ENCODE assay signal across 18 mouse cellular contexts in the genomic region with DNA sequence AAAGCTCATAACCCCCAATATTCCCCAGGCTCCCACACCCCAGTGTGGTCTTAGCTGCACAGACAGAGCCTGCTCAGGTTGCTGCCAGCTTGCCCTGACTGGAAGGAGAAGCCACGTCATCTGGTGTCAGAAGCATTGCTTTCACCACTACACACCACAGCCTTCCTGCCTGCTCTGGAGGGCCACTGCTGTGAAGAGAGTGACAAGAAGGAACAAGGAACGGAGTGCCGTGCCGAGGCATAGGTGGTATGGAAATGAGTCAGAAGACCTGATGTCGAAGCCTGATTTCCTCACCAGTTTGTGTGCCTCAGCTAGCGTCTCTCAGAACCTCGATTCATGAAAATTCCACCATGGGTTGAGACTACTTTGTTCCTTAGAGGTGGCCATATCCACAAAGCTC. TPM values are rescaled to one million over a fixed set of nuclear protein-coding genes. Genes with fewer than 3 reads are reported as not detected.
A peak's percentile ranks its signal among the peaks of the same experiment; 100 is the strongest.
DNase-seq lines count a peak whose midpoint lies in the region; ATAC-seq lines count a peak whose summit lies in the region.
"Had no signal": no experiment of that assay in that cellular context is flagged by ENCODE, and none has a peak within 500 bp of the region (broad histone marks: within the 10 kb centered on the region; RNA-seq: fewer than 3 reads in every experiment).

No protein-coding gene starts in this region.

- H3K36me3 ChIP-seq in liver, embryonic 12.5 days: no peaks in the 10 kb centered on the region
- H3K36me3 ChIP-seq: midbrain, embryonic 15.5 days had no signal

- peaks cover 12% of the 10 kb centered on the region; the same call in 1 of the 2 replicates for H3K27me3 ChIP-seq in liver, embryonic 12.5 days (replicated peaks)
- H3K27me3 ChIP-seq: midbrain, embryonic 15.5 days had no signal

- no peak overlapping the region for H3K9ac ChIP-seq in liver, embryonic 12.5 days
- H3K9ac ChIP-seq: lung, embryonic 14.5 days; midbrain, embryonic 15.5 days had no signal

- H3K4me3 ChIP-seq in liver, embryonic 12.5 days: no peak overlapping the region
- H3K4me3 ChIP-seq: midbrain, embryonic 15.5 days had no signal

- DNase-seq in liver: peak; percentile 28
- DNase-seq in thymus, adult 18-20 months: peak; percentile 14 to 27
- no peak for DNase-seq in neural tube, embryonic 10.5 days (ENCODE audit: extremely low spot score, low spot score)
- DNase-seq in urinary bladder, postnatal 10 days (ENCODE audit: low spot score): no peak
- DNase-seq in layer of hippocampus, postnatal 25 days (ENCODE audit: extremely low spot score in 1 of 2, low spot score in 1 of 2): no peak
- DNase-seq: adrenal gland, postnatal 10 days; left cerebral cortex, postnatal 4 days; lung, embryonic 14.5 days; right cerebral cortex, postnatal 14 days had no signal

- no peak overlapping the region for H3K4me2 ChIP-seq in liver, embryonic 12.5 days
- H3K4me2 ChIP-seq: lung, embryonic 14.5 days; midbrain, embryonic 15.5 days had no signal

- H3K9me3 ChIP-seq in liver, embryonic 12.5 days (replicated peaks): no peaks in the 10 kb centered on the region
- H3K9me3 ChIP-seq: midbrain, embryonic 15.5 days had no signal

- WGBS in liver, embryonic 12.5 days (ENCODE audit: insufficient replicate concordance): 33% methylated on average over 7 of the region's 7 CpGs

- peaks cover 49% of the 10 kb centered on the region for H3K4me1 ChIP-seq in liver, embryonic 12.5 days

- H3K27ac ChIP-seq in liver, embryonic 12.5 days: no peak overlapping the region
- H3K27ac ChIP-seq: midbrain, embryonic 15.5 days; stomach, postnatal 0 days had no signal

- ATAC-seq in liver, embryonic 12.5 days: no peak
- ATAC-seq in CD4-positive, CD25-positive, alpha-beta regulatory T cell, adult 4 months: peak; percentile 84
- ATAC-seq in inflammation-experienced regulatory T-cells, adult 6 months: peak; percentile 86
- ATAC-seq: hindbrain, embryonic 16.5 days; midbrain, embryonic 15.5 days had no signal

RNA-seq across cellular contexts. Expression of gene Pla1a, which starts 29.3 kb away (rescaled TPM):
- 3.4 TPM in 2 replicates for polyA plus RNA-seq in liver, embryonic 12.5 days (2016; fragmentation: Nextera tagmentation; extraction: Ambion mirVana)
- polyA plus RNA-seq in CD4-positive, CD25-positive, alpha-beta regulatory T cell, adult 4 months (2017; shearing (Covaris generic)): under 1 TPM in 1 of 2 experiments, not detected in 1; 0.30 TPM
- polyA plus RNA-seq in inflammation-experienced regulatory T-cells, adult 6 months (2017; shearing (Covaris generic)): under 1 TPM in 1 of 3 experiments, not detected in 2; 0.30 TPM
- under 1 TPM; 0.35 to 0.98 TPM for total RNA-seq in layer of hippocampus, postnatal 25 days (2021)

RNA-seq across cellular contexts. Expression of gene Popdc2, which starts 41.6 kb away (rescaled TPM):
- 20.3 and 24.8 TPM in 2 replicates for polyA plus RNA-seq in liver, embryonic 12.5 days (2016; fragmentation: Nextera tagmentation; extraction: Ambion mirVana)
- polyA plus RNA-seq in CD4-positive, CD25-positive, alpha-beta regulatory T cell, adult 4 months (2017; shearing (Covaris generic)): 1 to 10 TPM; 2.3 to 6.2 TPM
- 10 to 100 TPM in 1 of 3 experiments, 1 to 10 TPM in 1, under 1 TPM in 1; 0.95 to 10.3 (median 2.3) TPM for polyA plus RNA-seq in inflammation-experienced regulatory T-cells, adult 6 months (2017; shearing (Covaris generic))
- total RNA-seq in layer of hippocampus, postnatal 25 days (2021): under 1 TPM; 0.52 to 0.85 TPM

RNA-seq across cellular contexts. Expression of gene Adprh, which starts 48.9 kb away (rescaled TPM):
- polyA plus RNA-seq in liver, embryonic 12.5 days (2016; fragmentation: Nextera tagmentation; extraction: Ambion mirVana): 50.8 and 53.5 TPM in 2 replicates
- polyA plus RNA-seq in CD4-positive, CD25-positive, alpha-beta regulatory T cell, adult 4 months (2017; shearing (Covaris generic)): 10 to 100 TPM; 73.1 to 92.7 TPM
- polyA plus RNA-seq in inflammation-experienced regulatory T-cells, adult 6 months (2017; shearing (Covaris generic)): 10 to 100 TPM; 43.1 to 93.7 (median 71.8) TPM
- total RNA-seq in layer of hippocampus, postnatal 25 days (2021): 10 to 100 TPM; 57.7 to 61.9 TPM

RNA-seq across cellular contexts. Expression of gene Cd80, which starts 51.7 kb away (rescaled TPM):
- 0.12 and 0.19 TPM in 2 replicates for polyA plus RNA-seq in liver, embryonic 12.5 days (2016; fragmentation: Nextera tagmentation; extraction: Ambion mirVana)
- polyA plus RNA-seq in CD4-positive, CD25-positive, alpha-beta regulatory T cell, adult 4 months (2017; shearing (Covaris generic)): 10 to 100 TPM in 1 of 2 experiments, 1 to 10 TPM in 1; 5.7 to 10.6 TPM
- 10 to 100 TPM in 1 of 3 experiments, 1 to 10 TPM in 2; 2.6 to 12.9 (median 3.8) TPM for polyA plus RNA-seq in inflammation-experienced regulatory T-cells, adult 6 months (2017; shearing (Covaris generic))
- total RNA-seq in layer of hippocampus, postnatal 25 days (2021): under 1 TPM in 1 of 2 experiments, not detected in 1; 0.27 TPM

RNA-seq across cellular contexts. Expression of gene Gm21987, which starts 56.8 kb away (rescaled TPM):
- not detected in 2 replicates for polyA plus RNA-seq in liver, embryonic 12.5 days (2016; fragmentation: Nextera tagmentation; extraction: Ambion mirVana)
- not detected for polyA plus RNA-seq in CD4-positive, CD25-positive, alpha-beta regulatory T cell, adult 4 months (2017; shearing (Covaris generic))
- not detected for polyA plus RNA-seq in inflammation-experienced regulatory T-cells, adult 6 months (2017; shearing (Covaris generic))
- total RNA-seq in layer of hippocampus, postnatal 25 days (2021): under 1 TPM in 1 of 2 experiments, not detected in 1; 0.94 TPM
- total RNA-seq: adrenal gland, postnatal 10 days; gastrocnemius, postnatal 4 days; layer of hippocampus, postnatal 10 days; left cerebral cortex, postnatal 4 days had no signal
- polyA plus RNA-seq: hindbrain, embryonic 16.5 days; kidney, embryonic 16.5 days; lung, embryonic 14.5 days; midbrain, embryonic 15.5 days; stomach, postnatal 0 days had no signal

Comparison
In these comparisons a context has a peak if more than half of its experiments do, and no peak if none do; other contexts are left out.
1. DNase-seq: peak in liver (single experiment) and thymus, adult 18-20 months (2 of 2); none in neural tube, embryonic 10.5 days (single experiment), urinary bladder, postnatal 10 days (single experiment) and layer of hippocampus, postnatal 25 days (0 of 2).